Mouse (Mus musculus) stomach, postnatal 0 days (tissue): ENCODE results near the gene Cdc42bpg. TPM values are rescaled to one million over a fixed set of nuclear protein-coding genes. Genes with fewer than 3 reads are reported as not detected.

ENCODE experiments used
- ATAC-seq: fragments of 200-750 bp; cut with Nextera tagmentation; 2 replicates; pipeline ENCODE4 v1.8.0; 2017; ENCODE audit not compliant: low FRiP score, low TSS enrichment
- DNase-seq: peaks from one replicate; pipeline ENCODE4 v3.0.0-alpha.2; 2016; ENCODE audit warnings: low spot score
- H3K27ac ChIP-seq: fragments of 300-500 bp; sonication (generic); replicated peaks from 2 replicates; pipeline ENCODE4 v1.5.1; 2014; ENCODE audit warnings: mild to moderate bottlenecking, control low read depth
- H3K27me3 ChIP-seq: fragments of 300-500 bp; sonication (generic); 2 replicates; pipeline ENCODE4 v1.6.1; 2014; ENCODE audit warnings: low read length; ENCODE audit not compliant: control insufficient read depth, insufficient read depth
- H3K36me3 ChIP-seq: fragments of 300-500 bp; sonication (generic); 2 replicates; pipeline ENCODE4 v1.6.1; 2014; ENCODE audit warnings: low read length, mixed read lengths; ENCODE audit not compliant: control insufficient read depth, insufficient read depth
- H3K4me1 ChIP-seq: fragments of 300-500 bp; sonication (generic); replicated peaks from 2 replicates; pipeline ENCODE4 v1.6.1; 2014; ENCODE audit warnings: antibody characterized with exemption; ENCODE audit not compliant: control insufficient read depth, insufficient read depth
- H3K4me2 ChIP-seq: fragments of 300-500 bp; sonication (generic); replicated peaks from 2 replicates; pipeline ENCODE4 v1.6.1; 2014; ENCODE audit warnings: low read depth, mild to moderate bottlenecking, control low read depth, moderate library complexity
- H3K4me3 ChIP-seq: fragments of 300-500 bp; sonication (generic); 2 replicates; pipeline ENCODE4 v1.5.1; 2014; ENCODE audit warnings: low read depth, low read length, control low read depth
- H3K9ac ChIP-seq: fragments of 300-500 bp; sonication (generic); 2 replicates; pipeline ENCODE4 v1.6.1; 2014; ENCODE audit warnings: mild to moderate bottlenecking, low read length, control low read depth, mixed read lengths
- H3K9me3 ChIP-seq: fragments of 300-500 bp; sonication (generic); 2 replicates; pipeline ENCODE4 v1.6.1; 2016; ENCODE audit warnings: low read length; ENCODE audit not compliant: control insufficient read depth
- CTCF ChIP-seq: IDR thresholded peaks from 2 replicates; pipeline ENCODE4 v1.5.1; 2016; ENCODE audit warnings: antibody characterized with exemption, low read depth, mild to moderate bottlenecking, moderate library complexity
- EP300 ChIP-seq: optimal IDR thresholded peaks from 2 replicates; pipeline ENCODE3; 2016; ENCODE audit warnings: antibody characterized with exemption
- WGBS: fragments of 180-500 bp; shearing (Covaris S2); extraction: QIAGEN DNeasy Blood & Tissue Kit; methylation state at CpG from one replicate; pipeline ENCODE4 v1.1.7; 2014; 5-methylcytosine and 5-hydroxymethylcytosine counted together
- polyA plus RNA-seq: library from polyadenylated mRNA; unstranded; fragments of >200 nt; fragmentation: Nextera tagmentation; extraction: Ambion mirVana; gene quantifications from 2 replicates; pipeline ENCODE4 v1.2.1, GENCODE M21; 2015

Cdc42bpg gene
- polyA plus RNA-seq, 1 experiment from 2014 or later, result 1.3 TPM

DNA sequence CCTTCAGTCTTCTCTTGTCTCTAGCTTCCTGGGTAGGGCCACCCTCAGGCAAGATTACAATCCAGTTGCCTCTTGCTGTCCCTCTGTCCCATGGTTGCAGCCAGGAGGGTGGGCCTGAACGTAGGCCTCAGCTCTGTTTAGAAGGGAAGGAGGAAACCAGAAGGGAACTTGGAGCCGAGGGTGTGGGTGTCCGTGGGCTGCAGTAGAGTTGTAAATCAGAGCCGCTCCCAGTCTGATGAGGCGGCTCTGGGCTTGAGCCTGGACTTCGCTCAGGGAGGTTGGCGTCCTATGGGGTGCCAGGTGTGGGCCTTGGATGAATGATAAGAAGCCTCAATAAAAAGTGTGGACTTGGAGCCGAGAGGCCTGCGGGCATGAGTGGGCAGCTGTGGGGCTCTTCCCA is 42.1 kb upstream of the Cdc42bpg start:
- peak; percentile 87 for DNase-seq
- peak overlapping the region; percentile 90 for H3K27ac ChIP-seq
- TF ChIP-seq EP300 (no peak), CTCF (no peak)

DNA sequence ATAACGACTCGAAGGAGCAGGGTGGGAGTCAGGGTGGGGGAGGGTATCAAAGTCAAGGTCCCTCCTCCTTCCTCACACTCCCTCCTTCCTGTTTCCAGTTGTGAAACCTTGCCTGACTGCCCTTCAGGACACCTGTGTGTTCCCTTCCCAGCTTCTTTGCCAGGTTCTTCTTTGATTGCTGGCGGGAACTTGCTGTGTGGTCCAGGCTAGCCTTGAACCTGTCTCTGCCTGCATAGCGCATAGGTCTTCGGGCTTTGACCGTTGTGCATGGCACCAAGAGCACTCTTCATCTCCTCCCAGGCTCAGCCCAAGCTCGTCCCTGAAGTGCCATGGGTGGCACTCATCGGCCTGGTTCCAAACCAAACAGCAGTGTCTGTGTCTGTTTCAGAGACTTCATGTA is 41.3 kb upstream of the Cdc42bpg start:
- 73% methylated on average over 8 of the region's 8 CpGs for WGBS
- Histone ChIP-seq H3K4me3 (peak overlapping the region; percentile 29), H3K9ac (no peak overlapping the region), H3K36me3 (peaks cover 6% of the 10 kb centered on the region; the same call in 1 of the 2 replicates), H3K4me2 (peak overlapping the region; percentile 50), H3K27ac (peak overlapping the region; percentile 90; the same call in 1 of the 2 replicates), H3K27me3 (no peaks in the 10 kb centered on the region), H3K9me3 (no peaks in the 10 kb centered on the region), H3K4me1 (no peaks in the 10 kb centered on the region)
- ATAC-seq, result no peak
- DNase-seq, result peak; percentile 27
- TF ChIP-seq CTCF, result no peak
- no peak for TF ChIP-seq EP300

More for the DNA sequence above, 42.1 kb upstream of the Cdc42bpg start:
- Histone ChIP-seq H3K4me3 (peak overlapping the region; percentile 29), H3K36me3 (peaks cover 6% of the 10 kb centered on the region; the same call in 1 of the 2 replicates), H3K9me3 (no peaks in the 10 kb centered on the region), H3K9ac (peak overlapping the region; percentile 63), H3K27me3 (no peaks in the 10 kb centered on the region), H3K4me1 (no peaks in the 10 kb centered on the region), H3K4me2 (peak overlapping the region; percentile 50)
- 52% methylated on average over 9 of the region's 9 CpGs for WGBS
- peak; percentile 70 for ATAC-seq

DNA sequence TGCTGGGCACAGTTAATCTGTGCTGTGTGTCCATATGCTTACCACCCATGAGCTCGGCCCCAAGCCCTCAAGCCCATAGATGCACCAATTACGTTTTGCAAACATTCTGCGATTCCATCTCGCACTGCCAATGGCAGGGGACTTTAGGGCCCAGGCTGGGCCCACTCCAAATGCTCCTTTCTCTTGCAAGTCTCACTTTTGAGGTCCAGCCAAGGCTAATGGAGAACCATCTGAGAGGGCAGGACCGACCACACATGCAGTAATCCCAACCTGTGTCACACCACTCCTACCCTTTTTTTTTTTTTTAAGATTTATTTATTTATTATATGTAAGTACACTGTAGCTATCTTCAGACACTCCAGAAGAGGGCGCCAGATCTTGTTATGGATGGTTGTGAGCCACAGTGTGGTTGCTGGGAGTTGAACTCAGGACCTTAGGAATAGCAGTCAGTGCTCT is 40.5 kb upstream of the Cdc42bpg start:
- Histone ChIP-seq H3K9ac (no peak overlapping the region), H3K9me3 (no peaks in the 10 kb centered on the region), H3K4me2 (peak overlapping the region; percentile 50; the same call in 1 of the 2 replicates), H3K4me1 (no peaks in the 10 kb centered on the region), H3K27me3 (no peaks in the 10 kb centered on the region), H3K4me3 (no peak overlapping the region), H3K27ac (no peak overlapping the region), H3K36me3 (peaks cover 4% of the 10 kb centered on the region; the same call in 1 of the 2 replicates)
- TF ChIP-seq CTCF (peak; percentile 41), EP300 (no peak)
- WGBS, result 69% methylated on average over 6 of the region's 6 CpGs
- DNase-seq (no peak), ATAC-seq (no peak)

DNA sequence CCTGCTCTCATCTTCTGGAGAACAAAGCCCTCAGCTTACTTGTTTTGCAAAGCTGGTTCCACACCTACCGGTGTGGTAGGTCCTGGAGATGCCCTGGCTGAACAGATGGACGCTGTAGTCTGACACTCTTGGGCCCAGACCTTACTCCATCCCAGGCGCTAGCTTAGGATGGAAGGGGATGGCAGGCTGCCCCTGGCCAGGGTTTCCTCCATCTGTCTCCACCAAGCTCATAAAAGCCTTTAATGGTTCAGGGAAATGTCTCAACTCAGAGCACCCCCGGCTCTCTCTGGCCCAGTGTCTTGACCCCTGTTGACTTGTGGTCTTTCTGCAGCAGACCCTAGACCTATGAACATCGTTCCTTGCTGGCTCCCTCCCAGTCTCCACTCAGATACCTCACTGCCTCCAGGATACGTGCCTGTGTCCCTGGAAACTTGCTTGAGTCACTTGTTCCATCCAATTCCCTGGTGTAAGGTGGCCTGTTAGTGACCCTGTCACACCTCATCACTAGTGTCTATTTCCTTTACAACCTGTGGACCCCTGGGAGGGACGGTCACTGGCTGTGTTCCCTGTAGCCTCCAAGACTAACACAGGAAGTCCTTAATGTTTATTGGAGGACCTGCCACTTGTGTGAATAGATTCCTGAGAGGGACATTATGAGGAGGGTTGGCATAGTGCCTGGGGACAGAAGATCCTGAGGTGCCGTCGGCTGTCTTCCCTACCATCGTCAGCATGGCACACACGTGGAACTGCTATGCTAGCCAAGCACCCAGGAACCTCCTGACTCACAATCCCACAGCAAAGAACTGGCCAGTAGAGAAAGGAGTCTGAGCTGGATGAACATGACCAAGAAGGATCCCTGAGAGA is 38.7 kb upstream of the Cdc42bpg start:
- 0 out of 2 replicates have a peak overlapping the region, but pooled peaks have one; percentile 4 for H3K27ac ChIP-seq
- DNase-seq, result no peak
- no peak overlapping the region for H3K4me2 ChIP-seq
- H3K4me1 ChIP-seq, result no peaks in the 10 kb centered on the region
- no peak overlapping the region for H3K4me3 ChIP-seq
- ATAC-seq, result no peak
- 56% methylated on average over 11 of the region's 11 CpGs for WGBS
- no peaks in the 10 kb centered on the region for H3K27me3 ChIP-seq
- no peaks in the 10 kb centered on the region for H3K9me3 ChIP-seq
- no peak for TF ChIP-seq CTCF
- no peak for TF ChIP-seq EP300
- no peaks in the 10 kb centered on the region for H3K36me3 ChIP-seq
- no peak overlapping the region for H3K9ac ChIP-seq

DNA sequence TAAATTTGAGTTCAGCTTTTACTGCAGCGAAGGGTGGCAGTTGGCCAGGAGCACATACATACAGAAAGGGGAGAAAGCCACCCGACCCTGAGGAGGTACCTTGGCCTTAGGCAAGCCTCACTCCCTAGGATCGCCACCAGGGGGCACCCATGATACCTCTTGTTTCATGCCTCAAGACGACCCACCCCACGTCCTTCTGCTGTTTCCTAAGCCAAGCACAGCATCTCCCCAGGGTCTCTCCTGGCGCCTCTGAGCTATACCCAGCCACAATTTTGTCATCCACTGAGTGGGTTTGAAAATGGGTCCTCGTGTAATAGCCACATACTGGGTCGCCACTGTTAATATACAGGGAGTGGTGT is 38.1 kb upstream of the Cdc42bpg start:
- H3K4me2 ChIP-seq, result no peak overlapping the region
- H3K9ac ChIP-seq, result no peak overlapping the region
- no peaks in the 10 kb centered on the region for H3K27me3 ChIP-seq
- H3K4me3 ChIP-seq, result no peak overlapping the region
- TF ChIP-seq EP300 (no peak), CTCF (peak; percentile 91)
- no peaks in the 10 kb centered on the region for H3K36me3 ChIP-seq
- H3K9me3 ChIP-seq, result no peaks in the 10 kb centered on the region
- 10% methylated on average over 8 of the region's 8 CpGs for whole genome bisulfite sequencing
- DNase-seq, result peak; percentile 89
- no peaks in the 10 kb centered on the region for H3K4me1 ChIP-seq
- ATAC-seq, result no peak
- no peak overlapping the region for H3K27ac ChIP-seq

DNA sequence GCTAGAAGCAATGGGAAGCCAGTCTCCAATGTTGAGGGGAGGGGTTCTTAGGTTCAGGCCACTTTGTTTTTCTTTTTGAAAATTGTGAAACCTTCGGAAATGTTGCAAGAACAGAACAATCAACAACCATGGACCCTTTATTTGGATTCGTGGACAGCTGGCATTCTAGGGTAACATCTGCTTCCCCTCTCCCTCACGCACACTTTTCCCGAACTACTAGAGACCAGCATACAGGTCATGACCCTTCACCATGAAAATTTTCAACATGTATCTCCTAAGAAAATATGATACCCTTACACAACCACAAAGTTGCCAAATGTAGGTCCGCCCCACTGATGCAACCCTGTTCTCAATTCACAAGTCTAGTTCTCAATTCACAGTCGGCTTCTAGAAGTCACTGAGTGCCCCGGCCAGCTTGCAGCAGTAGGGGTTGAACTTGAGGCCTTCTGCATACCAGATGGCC is 37.6 kb upstream of the Cdc42bpg start:
- Histone ChIP-seq H3K27ac (no peak overlapping the region), H3K36me3 (no peaks in the 10 kb centered on the region), H3K9ac (no peak overlapping the region), H3K27me3 (no peaks in the 10 kb centered on the region), H3K9me3 (no peaks in the 10 kb centered on the region), H3K4me2 (no peak overlapping the region), H3K4me3 (no peak overlapping the region), H3K4me1 (no peaks in the 10 kb centered on the region)
- DNase-seq, result no peak
- no peak for ATAC-seq
- TF ChIP-seq EP300 (no peak), CTCF (no peak)
- 71% methylated on average over 7 of the region's 7 CpGs for WGBS
